Mouse (Mus musculus) MEL (cell line): ENCODE data around the gene Exoc4.

Experiments used
- BHLHE40 ChIP-seq: IDR thresholded peaks from 2 replicates; pipeline ENCODE4 v1.6.1; 2012; ENCODE audit warnings: low read depth, mild to moderate bottlenecking, inconsistent platforms, low read length, improper control_type of control experiment, borderline replicate concordance
- CTCF ChIP-seq, 3 experiments: IDR thresholded peaks in 2 of 3; conservative IDR thresholded peaks in 1 of 3; 2 replicates each; pipeline ENCODE4 v1.5.1; 2011 to 2012; ENCODE audit warnings: low read length in 3 of 3, low read depth in 2 of 3, mild to moderate bottlenecking in 2 of 3, improper control_type of control experiment in 1 of 3, inconsistent platforms in 1 of 3, mixed read lengths in 1 of 3, moderate library complexity in 1 of 3; ENCODE audit not compliant: control insufficient read depth in 1 of 3, insufficient read depth in 1 of 3, poor library complexity in 1 of 3, severe bottlenecking in 1 of 3
- EP300 ChIP-seq, 2 experiments: IDR thresholded peaks; 2 replicates each; pipeline ENCODE4 v1.6.1; 2011; ENCODE audit warnings: improper control_type of control experiment in 2 of 2, low read length in 2 of 2, low read depth in 1 of 2, mild to moderate bottlenecking in 1 of 2
- MAX ChIP-seq: IDR thresholded peaks from 2 replicates; pipeline ENCODE4 v1.6.1; 2011; ENCODE audit warnings: low read length, improper control_type of control experiment
- MXI1 ChIP-seq: IDR thresholded peaks from 2 replicates; pipeline ENCODE4 v1.6.1; 2011; ENCODE audit warnings: mild to moderate bottlenecking, low read depth, low read length, improper control_type of control experiment
- POLR2A ChIP-seq, 2 experiments: IDR thresholded peaks; 2 replicates each; pipeline ENCODE4 v1.6.1; 2011 to 2012; ENCODE audit warnings: low read length in 2 of 2, mild to moderate bottlenecking in 2 of 2, control low read depth in 1 of 2, improper control_type of control experiment in 1 of 2, low read depth in 1 of 2, moderate library complexity in 1 of 2; ENCODE audit not compliant: control insufficient read depth in 1 of 2, insufficient read depth in 1 of 2, poor library complexity in 1 of 2
- SMC3 ChIP-seq: IDR thresholded peaks from 2 replicates; pipeline ENCODE4 v1.6.1; 2011; ENCODE audit warnings: low read depth, low read length, improper control_type of control experiment
- TAL1 ChIP-seq: IDR thresholded peaks from 2 replicates; pipeline ENCODE4 v1.6.1; 2012; ENCODE audit warnings: mild to moderate bottlenecking, inconsistent platforms, low read length, moderate library complexity, mixed read lengths

GRCm38 (mm10) chr6:33804775-33805174 is 555.9 kb downstream of the Exoc4 start:
- TF ChIP-seq TAL1 (no peak), EP300 (IDR thresholded peaks at IDR 0.05; ENCODE audit: low read depth in 1 of 2, low read length in 2 of 2) (no peak), MXI1 (no peak), MAX (no peak), SMC3 (no peak), CTCF (IDR thresholded peaks at IDR 0.05 in 2 of 3, conservative IDR thresholded peaks at IDR 0.05 in 1 of 3; ENCODE audit: control insufficient read depth in 1 of 3, insufficient read depth in 1 of 3, low read depth in 2 of 3, low read length in 3 of 3, poor library complexity in 1 of 3, severe bottlenecking in 1 of 3) (no peak), POLR2A (IDR thresholded peaks at IDR 0.05; ENCODE audit: control insufficient read depth in 1 of 2, insufficient read depth in 1 of 2, low read depth in 1 of 2, low read length in 2 of 2, poor library complexity in 1 of 2) (no peak), BHLHE40 (no peak)
